Mouse (Mus musculus): Measurements from ENCODE around the gene Chadl.

Gene Chadl

GRCm38 (mm10) chr15:81700601-81701000 is 3.5 kb upstream of the Chadl start:
- DNase-seq (ENCODE audit: low spot score): no peak

DNA sequence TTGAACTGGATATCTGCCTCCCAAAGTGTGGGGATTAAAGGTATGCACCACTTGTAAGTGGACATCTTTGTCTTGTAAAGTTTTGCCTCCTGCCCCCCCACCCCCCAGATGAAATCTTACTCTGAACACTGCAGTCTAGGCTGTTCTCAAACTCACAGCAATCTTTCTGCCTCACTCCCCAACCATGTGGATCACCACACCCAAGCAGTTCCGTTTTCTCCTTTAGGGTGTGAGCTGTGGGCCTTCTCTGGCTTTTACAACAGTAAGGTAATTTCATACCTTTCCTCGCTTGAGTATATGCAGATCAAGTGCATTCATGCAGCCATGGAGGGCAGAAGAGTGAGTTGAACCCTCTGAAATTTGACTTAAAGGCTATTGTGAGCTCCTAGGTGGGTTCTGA is 3.1 kb upstream of the Chadl start:
- no peak for DNase-seq (ENCODE audit: low spot score)

DNA sequence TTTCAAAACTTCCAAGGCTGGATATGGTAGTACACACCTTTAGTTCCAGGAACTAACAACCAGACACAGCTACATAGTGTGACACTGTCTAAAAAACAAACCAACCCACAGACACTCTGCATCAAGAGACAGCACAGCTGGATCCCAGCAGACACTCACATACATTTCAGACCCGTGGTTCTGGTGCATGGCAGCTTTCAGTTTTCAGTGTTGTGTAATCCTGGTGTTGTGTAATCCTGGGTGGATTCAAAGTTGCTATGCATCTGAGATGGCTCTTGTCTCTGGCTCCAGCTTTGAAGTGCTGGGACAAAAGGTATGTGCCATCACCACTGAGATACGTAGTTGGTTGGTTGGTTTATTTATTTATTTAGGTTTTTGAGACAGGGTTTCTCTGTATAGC is 1.4 kb upstream of the Chadl start:
- no peak for DNase-seq (ENCODE audit: low spot score)

GRCm38 (mm10) chr15:81697847-81698246 is 760 bp upstream of the Chadl start:
- no peak for DNase-seq (ENCODE audit: low spot score)

DNA sequence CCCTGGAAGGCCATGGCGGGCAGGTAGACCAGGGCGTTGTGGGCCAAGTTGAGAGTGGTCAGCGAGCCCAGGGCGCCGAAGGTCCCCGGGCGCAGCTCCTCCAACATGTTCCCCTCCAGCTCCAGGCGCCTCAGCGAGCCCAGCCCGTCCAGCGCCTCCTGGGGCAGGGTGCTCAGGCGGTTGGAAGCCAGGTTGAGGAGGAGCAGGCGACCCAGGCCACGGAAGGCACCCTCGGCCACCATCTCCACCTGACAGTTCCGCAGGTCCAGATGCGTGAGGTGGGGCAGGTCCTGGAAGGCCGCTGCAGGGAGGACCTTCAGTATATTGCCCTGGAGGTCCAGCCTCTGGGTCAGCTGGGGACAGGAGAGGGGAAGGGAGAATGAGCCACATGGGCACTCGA is 2.2 kb downstream of the Chadl start:
- no peak for DNase-seq (ENCODE audit: low spot score)

GRCm38 (mm10) chr15:81693967-81694881 is 2.9 kb downstream of the Chadl start:
- peak; percentile 75 for DNase-seq (ENCODE audit: low spot score)

DNA sequence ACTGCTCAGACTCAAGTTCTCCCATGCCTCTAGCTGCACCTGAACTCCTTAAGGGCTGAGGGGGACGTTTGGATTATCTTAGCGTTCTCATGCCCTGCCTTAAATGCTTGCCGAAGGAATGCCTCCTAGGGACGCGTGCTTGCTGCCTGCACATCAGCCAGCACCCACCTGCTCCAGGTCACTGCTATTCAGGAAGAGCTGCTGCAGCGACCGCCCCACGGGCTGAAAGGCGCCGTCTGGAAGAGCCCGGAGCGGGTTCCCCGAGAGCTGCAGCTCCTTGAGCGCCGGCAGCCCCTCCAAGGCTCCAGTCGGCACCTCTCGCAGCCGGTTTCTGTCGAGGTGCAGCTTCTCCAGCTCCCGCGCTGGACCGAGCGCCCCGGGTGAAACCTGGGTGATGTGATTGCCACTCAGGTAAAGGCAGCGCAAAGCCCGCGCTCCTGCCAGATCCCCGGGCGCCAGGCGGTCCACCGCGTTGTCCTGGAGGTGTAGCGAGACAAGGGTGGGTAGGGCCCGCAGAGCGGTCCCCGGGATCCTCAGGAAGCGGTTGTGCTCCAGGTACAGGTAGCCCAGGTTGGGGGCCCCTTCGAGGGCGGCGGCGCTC is 3.6 kb downstream of the Chadl start:
- no peak for DNase-seq (ENCODE audit: low spot score)

DNA sequence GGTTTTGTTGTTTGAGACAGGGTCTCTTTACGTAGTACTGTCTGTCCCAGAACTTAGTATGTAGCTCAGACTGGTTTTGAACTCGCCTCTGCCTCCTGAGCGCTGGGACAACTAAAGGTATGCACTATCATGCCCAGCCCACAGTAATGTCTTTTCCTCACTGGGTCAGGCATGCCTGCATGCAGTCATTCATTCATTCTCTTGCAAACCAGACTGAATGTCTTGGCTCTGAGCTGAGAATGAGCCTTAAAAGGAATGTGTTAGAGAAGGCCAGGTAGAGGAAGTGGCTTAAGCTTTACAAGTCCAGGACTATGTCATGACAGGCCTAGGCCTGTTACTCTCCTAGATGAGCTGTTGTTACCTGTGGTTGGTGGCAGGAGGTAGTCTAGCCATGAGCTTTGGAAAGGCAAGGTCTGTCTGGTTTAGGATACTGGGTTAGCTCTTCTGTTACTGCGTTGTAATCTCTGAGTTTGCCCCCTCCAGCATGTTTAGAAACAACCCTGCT is 16.7 kb downstream of the Chadl start:
- DNase-seq (ENCODE audit: low spot score): no peak

DNA sequence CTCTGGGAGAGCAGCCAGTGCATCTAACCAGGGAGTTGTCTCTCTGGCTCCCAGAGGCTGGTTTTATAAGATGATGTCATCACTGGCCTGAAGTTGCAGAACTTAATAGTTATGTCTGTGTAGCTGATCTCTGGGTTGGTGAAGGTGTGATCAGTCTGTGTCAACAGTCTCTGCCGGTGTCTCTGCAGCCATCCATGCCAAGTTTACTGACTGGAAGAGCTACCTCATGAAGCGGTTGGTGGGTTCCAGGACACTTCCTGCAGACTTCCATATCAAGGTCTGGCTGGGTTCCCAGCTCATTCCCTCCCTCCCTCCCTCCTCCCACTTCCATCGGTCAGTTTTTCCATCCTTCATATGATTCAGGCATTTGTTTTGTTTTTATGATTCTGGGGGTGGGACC is 20.4 kb downstream of the Chadl start:
- no peak for DNase-seq (ENCODE audit: low spot score)

DNA sequence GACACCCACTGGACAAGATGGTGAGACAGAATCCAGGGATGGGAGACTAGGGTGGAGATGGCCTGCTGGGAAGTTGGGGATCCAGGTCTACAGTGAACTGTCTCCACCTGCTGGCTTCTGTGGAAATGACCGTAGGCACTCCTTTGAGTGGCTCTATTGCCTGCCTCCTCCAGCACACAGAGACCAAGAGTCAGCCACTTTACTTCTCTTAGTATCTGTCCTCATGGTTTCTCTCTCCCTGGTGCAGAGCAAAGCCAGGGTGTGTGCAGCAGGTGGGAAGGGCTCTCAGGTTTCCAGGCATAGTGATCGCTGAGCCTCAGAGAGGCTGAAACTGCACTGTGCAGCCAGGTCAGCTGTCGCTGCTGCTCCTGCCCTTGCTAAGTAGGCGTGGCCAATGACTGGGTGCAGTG is 26.9 kb downstream of the Chadl start:
- DNase-seq (ENCODE audit: low spot score): no peak

DNA sequence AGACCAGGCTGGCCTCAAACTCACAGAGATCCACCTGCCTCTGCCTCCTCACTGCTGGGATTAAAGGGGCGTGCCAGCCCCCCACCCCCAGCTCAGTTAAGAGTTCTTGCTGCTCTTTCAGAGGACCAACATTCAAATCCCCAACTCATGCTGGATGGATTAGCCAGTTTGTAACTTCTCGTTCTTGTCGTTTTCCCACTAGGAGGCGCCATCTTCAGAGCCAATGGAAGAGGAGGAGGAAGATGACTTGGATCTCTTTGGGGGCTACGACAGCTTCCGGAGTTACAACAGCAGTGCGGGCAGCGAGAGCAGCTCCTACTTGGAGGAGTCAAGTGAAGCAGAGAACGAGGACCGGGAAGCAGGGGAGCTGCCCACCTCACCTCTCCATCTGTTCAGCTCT is 30.1 kb downstream of the Chadl start:
- no peak for DNase-seq (ENCODE audit: low spot score)

DNA sequence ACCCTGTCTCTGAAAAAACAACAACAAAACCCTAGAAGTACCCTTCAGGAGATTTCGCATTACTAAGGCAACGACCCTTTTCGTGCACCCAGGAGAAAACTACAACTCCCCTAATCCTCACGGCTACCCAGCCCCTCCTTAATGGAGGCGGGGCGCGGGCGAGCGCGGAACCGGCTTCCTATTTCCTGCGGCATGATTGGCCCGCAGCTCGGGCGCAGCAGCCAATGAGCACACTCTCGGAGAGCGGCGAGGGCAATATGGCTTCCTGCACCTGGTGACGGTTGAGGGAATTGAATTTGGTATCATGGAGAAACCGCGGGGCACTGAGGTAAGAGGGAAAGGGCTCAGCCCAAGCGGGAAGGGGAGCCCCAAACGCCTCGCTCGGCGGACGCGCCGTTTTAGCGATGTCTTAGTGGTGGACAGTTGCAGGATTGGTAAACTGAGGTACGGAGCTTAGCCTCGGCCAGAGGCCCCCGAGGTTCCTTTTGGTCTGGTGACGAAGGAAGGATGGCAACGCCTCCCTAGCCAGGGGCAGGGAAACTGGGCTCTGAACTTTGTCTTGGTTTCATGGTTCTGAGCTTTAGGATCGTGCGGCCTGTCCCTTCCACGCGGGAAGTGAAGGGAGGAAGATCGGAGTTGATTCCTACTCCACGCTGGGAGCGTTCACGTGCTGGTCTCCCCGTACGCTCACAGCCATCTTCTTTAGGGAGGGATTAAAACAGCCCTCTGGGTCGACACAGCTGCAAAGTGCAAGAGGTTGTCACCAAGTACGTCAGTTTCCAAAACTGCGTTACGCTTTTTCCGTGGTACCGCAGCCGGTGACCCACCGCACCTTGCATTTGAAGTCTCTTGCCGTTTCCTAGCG is 33.2 kb downstream of the Chadl start, which contains the start of gene L3mbtl2:
Gene L3mbtl2 (plus strand): TSS at position 193 of the 865 bp plus-strand sequence.
- peak; percentile 79 for DNase-seq (ENCODE audit: low spot score)

GRCm38 (mm10) chr15:81663281-81663680 is 33.8 kb downstream of the Chadl start:
- no peak for DNase-seq (ENCODE audit: low spot score)

DNA sequence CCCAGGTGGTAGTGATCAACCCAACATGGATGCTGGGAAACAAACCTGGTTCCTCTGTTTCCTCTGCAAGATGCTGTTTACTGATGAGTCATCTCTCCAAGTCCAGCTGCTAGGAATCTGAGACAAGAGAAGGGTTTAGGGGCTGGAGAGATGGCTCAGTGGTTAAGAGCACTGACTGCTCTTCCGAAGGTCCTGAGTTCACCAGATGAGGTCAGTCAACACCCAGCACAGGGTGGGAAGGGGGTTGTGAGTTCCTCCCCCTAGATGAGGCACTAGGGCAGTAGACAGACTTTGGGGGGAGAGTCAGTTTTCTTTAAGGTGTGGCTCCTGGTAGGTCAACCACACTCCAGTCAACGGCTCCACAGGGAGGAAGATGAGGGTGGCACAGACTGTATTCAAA is 35.4 kb downstream of the Chadl start:
- DNase-seq (ENCODE audit: low spot score): no peak

GRCm38 (mm10) chr15:81650636-81651035 is 46.5 kb downstream of the Chadl start:
- DNase-seq (ENCODE audit: low spot score): no peak

- no peak for DNase-seq (ENCODE audit: low spot score)
Observed at GRCm38 (mm10) chr15:81649516-81650455, 47.3 kb downstream of the Chadl start.
